Mouse (Mus musculus): ENCODE measurements around the gene Hmx3.

DNA sequence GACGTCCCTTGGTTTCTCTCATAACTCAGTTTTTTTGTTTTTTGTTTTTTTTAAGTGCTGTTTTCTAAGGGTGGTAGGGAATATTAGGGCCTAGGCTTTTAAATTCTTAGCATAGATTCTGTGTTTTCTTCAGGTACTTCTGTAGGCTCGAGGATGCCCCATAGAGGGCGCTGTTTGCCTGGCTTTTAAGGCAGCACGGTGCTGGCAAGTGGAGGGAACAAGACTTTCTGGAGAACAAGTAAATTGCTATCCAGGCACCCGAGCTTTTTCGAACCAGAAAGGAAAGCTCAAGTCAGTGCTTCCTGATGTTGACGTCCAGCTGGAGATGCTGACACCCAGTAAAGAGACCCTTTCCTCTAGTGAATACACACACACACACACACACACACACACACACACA lies 2.7 kb upstream of the Hmx3 start:
- TF ChIP-seq POLR2A (IDR thresholded peaks at IDR 0.05; ENCODE audit: control insufficient read depth, low read depth, low read length) (no peak), CTCF (IDR thresholded peaks at IDR 0.05; ENCODE audit: control insufficient read depth, insufficient read depth, insufficient replicate concordance, low read depth, low read length) (peak; percentile 74; the same call in 1 of the 2 replicates)

All from testis, adult 2 months (tissue).